Mouse (Mus musculus) urinary bladder, postnatal 10 days (tissue): ENCODE data around the gene Hbp1.

Experiments
- DNase-seq: peaks from one replicate; pipeline ENCODE4 v3.0.0; 2022; ENCODE audit warnings: low spot score

The Hbp1 gene

DNA sequence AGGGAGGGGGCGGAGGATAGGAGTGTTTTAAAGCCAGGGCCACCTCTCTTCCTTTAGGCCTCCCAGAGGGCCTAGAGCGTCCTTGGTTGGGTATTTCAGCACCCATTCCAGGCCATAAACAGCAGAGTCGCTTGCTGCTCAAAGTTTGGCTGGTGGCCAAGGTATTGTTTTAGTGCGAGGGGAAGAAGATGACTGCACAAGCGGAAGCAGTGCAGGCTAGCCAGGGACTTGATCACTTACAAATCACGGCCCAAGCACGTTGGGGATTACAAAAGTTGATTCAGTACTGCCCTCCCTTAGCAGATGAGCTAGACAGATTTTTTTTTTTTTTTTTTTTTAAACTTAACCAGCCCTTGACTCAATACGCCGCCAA lies 310 bp upstream of the Hbp1 start:
- DNase-seq, result no peak

DNA sequence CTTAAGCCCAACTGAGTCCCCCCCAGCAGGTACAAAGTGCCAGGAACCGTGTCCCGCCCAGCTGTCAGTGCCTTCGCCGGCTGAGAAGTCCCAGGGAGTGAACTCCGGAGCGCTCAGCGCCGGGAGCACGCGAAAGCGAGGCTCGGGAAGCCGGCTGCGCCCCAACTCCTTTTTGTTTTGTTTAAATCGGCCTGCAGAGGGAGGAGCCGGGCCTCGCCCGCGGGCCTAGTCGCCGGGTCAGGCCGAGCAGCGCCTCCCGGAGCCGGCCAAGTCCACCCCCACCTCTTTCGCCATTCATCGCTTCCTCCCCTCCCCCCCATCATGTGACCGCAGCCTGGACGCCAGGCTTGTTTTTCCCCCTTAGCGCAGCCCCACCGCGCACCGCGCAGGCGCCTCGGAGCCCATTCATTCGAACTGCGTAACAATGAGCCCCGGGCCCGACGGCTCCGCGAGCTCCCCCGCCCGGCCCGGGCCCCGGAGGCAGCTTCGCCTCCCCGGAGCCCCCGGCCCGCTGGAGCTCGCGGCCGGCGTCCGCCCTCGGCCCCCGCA lies 1.1 kb downstream of the Hbp1 start:
- DNase-seq, result peak; percentile 72

DNA sequence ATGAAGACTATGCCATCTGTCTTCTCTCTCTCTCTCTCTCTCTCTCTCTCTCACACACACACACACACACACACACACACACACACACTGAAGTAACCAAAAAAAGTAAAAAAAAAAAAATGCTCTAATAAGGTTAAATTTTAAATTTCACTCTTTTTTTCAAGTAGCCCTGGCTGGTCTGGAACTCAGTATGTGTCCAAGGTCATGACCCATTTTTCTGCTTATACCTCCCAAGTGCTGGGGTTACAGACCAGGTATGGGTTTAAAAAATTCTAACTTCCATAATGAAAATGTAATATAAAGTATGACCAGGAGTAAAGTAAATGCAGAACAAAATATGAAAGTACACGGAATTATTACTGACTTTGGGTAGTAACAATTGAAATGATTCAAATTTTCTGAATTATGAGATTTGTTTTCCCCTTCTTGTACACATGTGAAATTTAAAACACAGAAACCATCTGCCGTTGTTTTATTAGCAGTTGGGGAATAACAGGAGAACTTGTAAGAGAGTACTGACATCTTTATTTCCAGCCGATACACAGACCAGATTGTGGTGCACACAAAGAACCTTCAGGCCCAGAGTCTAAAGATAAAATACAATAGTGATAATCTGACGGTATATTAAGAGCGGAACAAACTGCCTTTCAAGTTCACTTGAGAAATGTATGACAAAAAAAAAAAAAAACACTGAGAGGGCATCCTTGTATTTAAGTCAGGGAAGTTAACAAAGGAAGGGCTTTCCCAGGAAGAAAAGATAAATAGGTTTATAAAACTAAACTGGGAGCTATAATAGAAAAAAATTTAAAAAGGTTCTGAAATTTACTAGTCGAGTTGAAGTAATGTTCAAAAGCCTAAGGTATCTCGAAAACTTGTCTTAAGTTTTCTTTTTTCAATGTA lies 2.0 kb downstream of the Hbp1 start:
- DNase-seq, result no peak

DNA sequence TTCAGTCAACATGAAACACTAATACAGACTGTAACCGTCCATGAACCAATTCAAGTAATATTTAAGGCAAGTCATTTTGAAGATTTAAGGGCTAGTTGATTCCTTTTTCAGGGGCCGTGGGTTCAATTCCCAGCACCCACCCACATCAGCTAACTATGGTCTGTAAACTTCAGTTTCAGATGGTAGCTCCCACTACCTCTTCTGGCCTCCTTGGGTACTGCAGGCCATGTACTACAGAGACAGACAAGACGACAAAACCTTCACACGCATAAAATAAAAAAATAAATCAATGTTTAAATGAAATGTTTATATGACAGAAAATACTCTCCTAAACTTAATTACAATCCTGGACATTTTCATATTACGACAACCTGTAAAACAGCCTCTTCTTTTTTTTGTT lies 2.9 kb downstream of the Hbp1 start:
- DNase-seq, result no peak

DNA sequence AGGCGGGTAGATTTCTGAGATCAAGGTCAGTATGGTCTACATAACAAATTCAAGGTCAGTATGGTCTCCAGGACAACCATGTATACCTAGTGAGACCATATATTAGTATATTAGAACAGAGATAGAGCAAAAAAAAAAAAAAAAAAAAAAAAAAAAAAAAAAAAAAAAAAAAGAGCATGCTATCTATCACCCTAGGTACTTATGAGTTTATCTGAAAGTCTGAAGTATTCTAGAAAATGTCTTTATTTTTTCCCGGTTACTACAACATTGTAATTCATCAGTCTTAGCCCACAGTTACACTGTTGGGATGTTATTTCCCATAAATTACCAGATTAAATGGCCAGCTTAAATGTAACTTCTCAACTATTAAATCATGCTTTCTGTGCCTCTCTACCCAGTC lies 5.9 kb downstream of the Hbp1 start:
- no peak for DNase-seq

DNA sequence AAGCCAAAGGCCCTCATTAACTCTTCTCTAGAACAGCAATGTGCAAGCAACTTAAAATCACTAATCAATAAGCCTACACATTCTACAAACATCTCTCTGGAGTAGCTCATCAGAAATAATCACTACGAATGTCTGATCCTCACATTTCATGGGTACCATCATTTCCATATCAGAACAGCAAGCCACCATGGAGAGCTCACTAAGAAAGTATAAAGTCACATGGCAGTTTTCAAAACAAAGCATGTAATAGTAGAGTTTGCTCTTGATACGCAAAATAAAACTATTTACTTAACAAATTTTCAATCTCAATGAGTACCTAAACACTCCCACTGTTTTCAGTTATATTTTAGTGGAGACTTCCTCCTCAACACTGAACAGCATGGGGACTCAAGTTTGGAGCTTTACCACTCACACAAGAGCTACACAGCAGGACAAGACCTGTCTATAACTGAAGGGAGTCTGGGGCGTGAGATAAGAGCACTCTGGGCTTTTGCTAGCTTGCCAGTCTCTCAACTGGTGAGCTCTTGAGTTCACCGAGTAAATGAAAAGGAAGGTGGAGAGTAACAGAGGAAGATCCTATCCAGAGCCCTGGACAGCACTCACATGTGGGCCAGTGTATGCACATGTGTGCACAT lies 7.2 kb downstream of the Hbp1 start:
- no peak for DNase-seq

DNA sequence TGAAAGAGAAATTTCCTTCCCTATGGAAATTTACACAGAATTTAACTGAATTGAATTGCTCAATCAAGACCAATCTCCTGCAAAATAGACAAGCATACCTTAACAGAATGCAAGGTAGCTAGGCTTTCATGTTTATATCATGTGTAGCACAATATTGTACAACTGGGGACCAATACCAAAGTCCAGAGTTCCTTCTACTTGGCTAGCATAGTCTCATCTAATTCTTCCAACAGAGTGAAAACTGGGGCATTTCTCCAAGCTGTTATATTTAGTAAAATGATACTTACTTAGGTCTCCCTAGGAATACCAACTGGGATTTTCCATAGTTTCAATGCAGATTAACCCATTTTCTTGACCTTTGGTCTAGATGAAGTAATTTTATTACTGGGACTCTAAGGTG lies 11.3 kb downstream of the Hbp1 start:
- DNase-seq, result no peak

DNA sequence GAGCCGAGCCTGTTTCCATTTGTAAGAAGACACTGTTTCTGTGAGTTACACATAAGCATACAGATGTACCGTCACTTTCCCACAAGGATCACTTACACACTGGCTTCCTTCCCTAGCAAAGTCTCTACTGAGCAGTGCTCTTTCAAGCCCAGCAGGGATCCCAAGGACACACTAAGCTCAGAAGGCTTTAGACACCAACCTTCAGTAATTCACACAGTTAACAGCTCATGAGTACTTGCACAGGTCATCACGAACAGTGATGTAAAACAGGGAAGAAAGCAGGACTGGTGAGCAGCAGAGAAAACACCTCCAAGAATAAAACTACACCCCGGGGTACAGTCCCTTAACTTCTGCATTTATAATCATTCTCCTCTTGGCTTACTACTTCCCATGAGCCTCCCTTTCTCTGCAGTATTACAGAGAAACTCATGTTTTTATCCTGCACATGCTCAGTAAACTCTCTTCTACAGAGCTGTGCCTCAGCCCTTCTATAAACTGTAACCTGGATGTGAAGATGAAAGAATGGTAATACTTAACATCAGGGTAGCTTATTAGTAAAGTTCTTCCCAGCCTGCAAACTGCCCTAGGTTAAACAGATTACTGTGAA lies 11.8 kb downstream of the Hbp1 start:
- no peak for DNase-seq

DNA sequence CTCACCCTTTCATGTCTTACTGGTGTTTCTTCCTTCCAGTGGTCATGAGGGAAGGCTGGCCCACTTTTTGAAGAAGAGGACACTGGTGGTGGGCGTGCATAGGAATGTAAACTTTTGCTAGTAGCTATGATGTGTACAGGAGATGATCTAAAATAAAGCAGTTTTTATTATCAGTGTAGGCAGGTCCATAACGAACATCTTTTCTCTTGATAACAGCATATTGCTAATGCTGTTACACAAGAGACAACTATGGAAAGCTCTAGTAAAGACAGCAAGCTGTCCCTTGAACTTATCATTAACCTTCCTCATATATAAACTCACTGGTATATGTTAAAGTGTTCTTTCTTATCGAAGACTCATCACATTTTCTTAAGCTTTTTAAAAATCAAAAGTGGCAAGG lies 12.7 kb downstream of the Hbp1 start:
- no peak for DNase-seq

DNA sequence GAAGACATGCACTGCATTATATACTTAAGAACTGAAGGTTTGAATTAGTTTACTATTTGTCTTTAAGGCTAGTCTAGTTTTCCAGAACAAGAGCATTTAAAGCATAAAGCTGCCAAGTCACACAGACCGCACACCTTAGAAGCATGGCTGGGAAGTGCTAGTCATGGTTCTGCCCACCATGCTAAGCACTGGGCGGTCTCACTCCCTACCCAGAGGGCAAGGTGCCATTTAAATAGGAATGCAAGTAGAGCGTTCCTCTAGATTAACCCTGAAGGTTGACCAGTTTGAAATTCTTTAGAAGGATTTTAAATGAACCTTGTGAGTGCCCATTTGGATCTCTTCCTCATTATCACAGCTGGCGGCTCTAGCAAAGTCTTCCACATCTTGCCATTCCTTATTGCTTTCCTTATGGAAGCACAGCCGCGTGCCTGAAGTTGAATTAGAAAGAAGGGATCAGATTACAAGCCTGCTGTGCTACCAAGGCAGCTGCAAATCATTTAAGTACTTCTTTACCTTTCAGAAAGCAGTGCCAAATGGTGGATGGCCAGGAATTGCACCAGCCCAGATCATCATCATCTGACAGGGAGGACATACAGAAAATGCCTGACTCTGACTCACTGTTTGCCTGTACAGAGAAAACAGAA lies 13.6 kb downstream of the Hbp1 start:
- no peak for DNase-seq

DNA sequence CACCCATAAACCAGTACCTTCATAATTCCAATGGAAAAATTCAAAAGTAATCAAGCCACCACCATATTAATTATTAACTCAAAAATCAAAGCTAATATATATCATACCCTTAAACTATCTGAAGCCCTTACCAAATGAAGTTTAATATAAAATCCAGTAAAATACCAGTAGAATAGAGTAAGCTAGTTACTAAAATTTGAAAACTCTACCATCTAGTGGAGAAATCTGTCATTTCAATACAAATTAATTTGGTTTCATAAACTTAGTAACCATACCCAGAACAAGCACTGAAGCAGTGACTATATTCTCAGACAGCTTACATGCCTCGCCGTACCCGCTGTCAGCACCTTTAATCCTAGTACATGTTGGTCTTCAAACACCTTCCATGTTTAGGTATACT lies 18.5 kb downstream of the Hbp1 start:
- DNase-seq, result no peak

DNA sequence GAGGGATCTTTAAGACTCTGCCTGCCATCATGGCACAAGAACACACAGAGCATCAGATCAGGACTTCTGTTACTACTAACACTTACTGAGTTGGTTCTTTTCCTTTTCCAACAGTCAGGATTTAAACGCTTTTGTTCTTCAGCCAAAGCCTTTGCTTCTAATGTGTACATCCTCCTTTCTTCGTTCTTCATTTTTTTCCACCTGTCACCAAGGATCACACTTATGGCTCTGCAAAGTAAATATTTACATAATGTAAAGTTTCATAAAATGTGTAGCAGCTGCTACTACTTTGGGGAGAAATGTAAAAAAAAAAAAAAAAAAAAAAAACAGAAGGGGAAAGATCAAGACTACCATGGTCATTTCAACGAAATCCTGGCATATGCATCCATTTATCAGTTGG lies 21.8 kb downstream of the Hbp1 start:
- DNase-seq, result no peak

DNA sequence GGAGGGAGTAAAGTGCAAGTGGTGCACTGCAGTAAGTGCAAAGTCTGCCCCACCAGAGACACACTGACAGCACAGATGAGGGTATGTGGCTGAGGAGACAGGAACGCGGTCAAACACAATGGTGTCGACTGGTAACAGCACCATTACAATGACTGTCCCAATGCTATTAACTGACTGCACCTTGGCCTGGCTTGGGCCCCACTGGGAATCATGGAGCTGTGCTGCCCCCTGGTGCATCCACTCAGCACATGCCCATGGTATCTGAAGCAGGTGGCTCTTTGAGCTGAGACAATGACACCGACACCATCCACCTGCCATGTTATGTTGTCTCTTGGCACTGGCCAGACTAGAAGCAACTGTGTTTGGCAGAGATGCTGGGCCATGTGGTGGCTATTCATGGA lies 23.7 kb downstream of the Hbp1 start:
- DNase-seq, result no peak

DNA sequence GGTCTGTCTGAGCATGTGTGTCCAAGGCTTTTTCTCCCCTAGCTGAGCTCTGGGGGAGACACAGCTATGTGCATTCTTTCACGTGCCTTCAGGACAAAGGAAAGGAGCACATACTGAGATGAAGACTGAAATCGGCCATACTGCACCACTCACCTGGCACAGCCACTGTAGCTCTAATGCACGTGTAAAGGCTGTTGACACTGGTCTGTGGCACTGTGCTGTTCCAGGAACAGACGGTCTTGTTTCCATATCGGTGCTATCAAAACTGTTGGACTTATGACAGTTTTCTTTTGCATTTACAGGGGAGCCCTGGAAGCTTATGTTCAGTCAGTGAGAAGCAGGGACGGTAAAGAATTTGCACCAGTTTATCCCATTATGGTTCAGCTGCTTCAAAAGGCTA lies 25.0 kb downstream of the Hbp1 start:
- no peak for DNase-seq

DNA sequence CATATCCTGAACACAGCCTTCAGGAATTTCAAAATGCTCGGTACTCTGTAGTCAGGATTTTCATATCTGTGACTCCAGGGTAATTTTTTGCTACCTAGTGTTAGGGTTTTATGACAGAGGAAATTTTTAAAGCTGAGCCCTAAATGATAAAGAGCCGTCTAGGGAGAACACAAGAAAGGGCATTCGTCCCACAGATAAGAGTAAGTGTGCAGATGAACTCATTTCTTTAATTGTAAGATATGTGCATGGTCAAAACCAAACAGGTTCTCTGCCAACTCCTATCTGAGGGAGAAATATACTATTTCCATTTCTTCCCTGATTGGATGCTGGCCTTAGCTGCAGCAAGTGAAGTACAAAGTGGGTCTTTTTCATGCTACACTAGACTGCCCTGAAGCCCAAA lies 26.2 kb downstream of the Hbp1 start:
- DNase-seq, result no peak

DNA sequence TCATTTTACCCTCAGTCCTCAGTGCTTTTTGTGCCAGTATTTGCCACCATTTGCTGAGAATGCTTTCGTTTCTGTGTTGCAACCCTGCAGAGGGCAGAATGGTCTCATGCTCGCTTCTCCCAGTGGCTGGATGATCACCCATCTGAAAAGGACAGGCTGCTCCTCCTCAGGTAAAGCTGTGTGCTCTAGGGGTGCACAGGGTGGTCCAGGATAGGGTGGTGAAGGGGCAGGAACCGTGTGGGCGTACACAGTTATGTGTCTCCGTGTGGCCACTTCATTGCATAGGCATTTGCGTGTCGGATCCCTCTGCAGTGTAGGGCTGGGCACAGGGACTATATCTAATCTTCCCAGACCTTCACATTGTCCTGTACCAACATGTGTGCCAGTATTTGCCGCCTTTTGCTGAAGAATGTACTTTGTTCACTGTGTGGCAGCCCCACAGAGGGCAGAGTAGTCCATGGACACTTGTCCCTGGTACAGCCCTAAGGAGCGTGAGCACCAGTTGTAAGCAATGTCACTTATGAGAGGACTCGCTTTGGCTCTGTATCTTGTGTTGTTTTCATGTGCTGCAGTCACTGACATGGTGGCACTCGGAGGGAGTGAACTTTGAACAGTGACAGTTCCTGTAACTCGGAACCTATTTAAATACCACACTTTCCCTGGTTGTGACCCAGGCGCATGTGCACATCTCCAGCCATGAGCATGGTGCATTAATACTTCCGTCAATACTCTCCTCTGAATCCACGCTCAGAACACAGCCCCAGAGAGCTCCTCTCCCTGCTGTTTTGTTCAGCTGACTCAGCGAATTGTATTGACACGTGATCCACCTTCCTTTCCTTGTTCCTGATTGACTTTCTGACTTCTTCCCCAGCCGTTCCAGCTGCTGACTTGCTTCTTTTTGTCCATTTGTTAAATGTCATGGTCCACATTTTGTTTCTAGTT lies 29.6 kb downstream of the Hbp1 start:
- no peak for DNase-seq

DNA sequence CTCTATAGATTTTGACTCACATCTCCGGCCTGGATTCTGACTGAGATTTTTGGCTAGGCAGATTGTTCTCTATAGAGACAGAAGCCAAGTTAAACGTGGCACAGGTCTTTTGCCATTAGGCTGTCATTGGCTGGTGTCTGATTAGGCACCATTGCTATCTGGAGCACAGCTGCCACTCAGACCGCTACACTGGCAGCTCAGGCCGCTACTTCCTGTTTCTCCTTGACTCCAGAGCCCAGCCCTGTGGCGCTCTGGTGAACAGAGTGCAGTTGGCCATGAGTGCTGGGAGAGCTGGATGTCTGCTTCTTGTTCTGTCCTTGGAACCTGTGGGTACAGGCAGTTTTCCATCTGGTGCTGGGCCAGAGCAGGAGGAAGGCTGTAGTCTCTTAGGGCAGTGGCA lies 33.1 kb downstream of the Hbp1 start:
- no peak for DNase-seq

DNA sequence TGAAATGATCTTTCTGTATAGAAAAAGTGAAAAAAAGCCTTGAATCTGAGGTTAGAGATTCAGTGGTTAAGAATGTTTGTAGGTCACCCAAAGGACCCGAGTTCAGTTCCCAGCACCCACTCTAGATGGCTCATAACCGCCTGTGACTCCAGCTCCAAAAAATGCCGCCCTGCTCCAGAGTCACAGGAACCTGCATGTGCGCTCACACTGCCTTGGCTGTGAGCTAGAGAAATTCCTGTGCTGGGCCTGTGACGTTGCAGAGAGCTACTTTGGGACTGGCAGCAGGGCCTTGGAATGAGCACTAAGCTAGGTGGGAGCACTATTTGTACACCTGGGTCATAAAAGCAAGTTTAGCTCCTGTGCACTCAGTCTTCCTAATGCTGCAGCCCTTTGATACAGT lies 33.6 kb downstream of the Hbp1 start:
- no peak for DNase-seq

DNA sequence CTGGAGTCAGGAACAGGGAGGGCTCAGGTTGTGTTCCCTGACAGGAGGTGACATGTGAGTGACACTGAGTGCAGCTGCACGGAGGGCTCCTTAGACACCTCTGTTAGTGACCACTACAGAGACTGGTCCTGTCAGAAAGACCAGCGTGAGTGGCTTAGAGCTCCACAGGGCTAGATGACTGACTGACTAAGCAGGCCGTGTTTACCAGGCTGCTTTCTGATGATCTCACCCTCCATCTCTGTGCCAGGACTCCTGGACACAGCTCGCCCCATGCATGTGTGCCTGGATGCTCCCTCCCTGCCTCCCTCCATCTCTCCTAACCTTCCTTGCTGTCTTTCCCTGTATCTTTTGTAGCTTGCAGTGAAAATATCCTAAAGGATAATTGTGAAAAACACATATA lies 36.7 kb downstream of the Hbp1 start:
- DNase-seq, result no peak

DNA sequence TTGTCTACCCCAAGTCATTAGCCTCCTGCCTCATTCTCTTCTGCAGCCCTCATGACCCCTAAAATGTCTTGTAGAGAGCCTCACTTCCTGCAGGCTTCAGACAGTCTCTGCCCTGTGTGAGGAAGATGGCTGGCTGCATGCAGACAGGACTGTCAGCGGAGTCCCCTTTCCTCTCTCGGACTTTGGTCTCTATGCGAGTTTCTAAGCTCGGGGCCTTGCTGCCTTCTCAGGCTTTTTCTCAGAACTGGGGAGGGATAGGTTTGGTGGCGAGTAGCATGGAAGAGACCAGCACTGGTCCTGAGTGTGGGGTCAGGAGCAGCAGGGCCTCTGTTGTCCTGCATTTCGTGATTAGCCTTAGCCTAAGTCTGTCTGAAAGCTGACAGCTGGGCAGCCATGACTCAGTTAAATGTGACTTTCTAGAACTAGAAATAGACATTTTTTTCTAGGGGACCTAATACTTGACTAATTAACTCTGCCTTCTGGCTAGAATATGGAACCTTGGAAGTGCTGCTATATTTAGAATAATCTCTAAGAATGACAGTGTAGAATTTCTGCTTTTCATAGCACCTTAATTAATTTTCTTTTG lies 37.3 kb downstream of the Hbp1 start:
- no peak for DNase-seq

DNA sequence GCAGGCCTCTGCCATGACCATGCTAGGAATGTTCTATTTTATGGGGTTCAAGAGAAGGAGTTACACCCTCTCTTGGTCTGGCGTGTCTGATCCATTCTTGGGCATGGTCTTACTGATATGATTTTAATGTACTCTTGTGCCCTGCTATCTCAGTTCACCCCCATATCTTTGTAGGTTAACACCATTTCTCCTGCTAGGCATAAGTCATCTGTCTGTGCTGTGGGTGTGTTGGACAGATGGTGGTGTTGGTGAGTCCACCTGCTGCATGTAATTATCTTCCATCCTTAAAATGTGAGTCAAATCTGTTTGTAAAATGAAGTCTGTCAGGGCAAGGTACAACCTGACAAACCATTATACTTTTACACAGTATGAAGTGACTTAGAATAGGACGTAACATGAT lies 42.9 kb downstream of the Hbp1 start:
- no peak for DNase-seq
